Mouse (Mus musculus) stomach, embryonic 15.5 days (tissue): ENCODE data around the gene Fam178b. TPM values are rescaled to one million over a fixed set of nuclear protein-coding genes. Genes with fewer than 3 reads are reported as not detected.

Experiments used
- ATAC-seq: fragments of 200-750 bp; cut with Nextera tagmentation; 2 replicates; pipeline ENCODE4 v1.8.0; 2017; ENCODE audit warnings: low read depth, moderate number of reproducible peaks, moderate TSS enrichment; ENCODE audit not compliant: insufficient read depth, low FRiP score
- H3K27ac ChIP-seq: fragments of 300-500 bp; sonication (generic); 2 replicates; pipeline ENCODE4 v1.5.1; 2015; ENCODE audit warnings: mild to moderate bottlenecking, inconsistent platforms
- H3K27me3 ChIP-seq: fragments of 300-500 bp; sonication (generic); replicated peaks from 2 replicates; pipeline ENCODE4 v1.6.1; 2015; ENCODE audit warnings: inconsistent platforms
- H3K36me3 ChIP-seq: fragments of 300-500 bp; sonication (generic); 2 replicates; pipeline ENCODE4 v1.6.1; 2015; ENCODE audit warnings: inconsistent platforms
- H3K4me1 ChIP-seq: fragments of 300-500 bp; sonication (generic); 2 replicates; pipeline ENCODE4 v1.6.1; 2015; ENCODE audit warnings: inconsistent platforms
- H3K4me2 ChIP-seq: fragments of 300-500 bp; sonication (generic); 2 replicates; pipeline ENCODE4 v1.6.1; 2015; ENCODE audit warnings: mild to moderate bottlenecking, inconsistent platforms
- H3K4me3 ChIP-seq: fragments of 300-500 bp; sonication (generic); replicated peaks from 2 replicates; pipeline ENCODE4 v1.5.1; 2015; ENCODE audit warnings: inconsistent platforms
- H3K9ac ChIP-seq: fragments of 300-500 bp; sonication (generic); 2 replicates; pipeline ENCODE4 v1.6.1; 2015; ENCODE audit warnings: inconsistent platforms
- H3K9me3 ChIP-seq: fragments of 300-500 bp; sonication (generic); 2 replicates; pipeline ENCODE4 v1.6.1; 2016; ENCODE audit warnings: inconsistent platforms
- WGBS: fragments of 180-500 bp; shearing (Covaris S2); methylation state at CpG from one replicate; pipeline ENCODE4 v1.1.7; 2015; 5-methylcytosine and 5-hydroxymethylcytosine counted together
- polyA plus RNA-seq: library from polyadenylated mRNA; unstranded; fragments of >200 nt; fragmentation: Nextera tagmentation; extraction: Ambion mirVana; gene quantifications from 2 replicates; pipeline ENCODE4 v1.2.1, GENCODE M21; 2015

Fam178b gene
- polyA plus RNA-seq, 1 experiment from 2014 or later: 0.96 TPM

DNA sequence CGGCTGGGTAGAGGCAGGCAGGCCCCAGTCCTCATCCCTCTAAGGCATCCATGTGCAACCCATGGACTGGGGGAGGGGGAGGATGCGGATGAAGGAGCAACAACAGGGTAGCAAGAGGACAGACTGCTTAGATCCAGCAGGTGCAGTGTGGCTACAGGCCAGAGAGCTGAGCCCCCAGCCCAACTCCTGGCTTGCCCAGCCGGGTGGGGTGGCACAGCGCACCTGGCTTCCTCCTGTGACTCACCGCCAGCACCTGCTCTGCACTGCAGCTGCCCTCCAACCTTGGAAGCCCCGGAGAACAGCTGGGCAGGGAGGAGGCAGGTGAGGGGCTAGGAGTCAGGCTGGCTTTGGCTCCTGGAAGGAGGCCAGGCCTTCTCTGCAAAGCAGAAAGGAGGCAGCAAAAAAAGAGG is 103.0 kb downstream of the Fam178b start:
- WGBS: 22% methylated on average over 6 of the region's 6 CpGs
- Histone ChIP-seq H3K4me1 (peaks cover 40% of the 10 kb centered on the region), H3K9me3 (no peaks in the 10 kb centered on the region), H3K4me3 (peak overlapping the region; percentile 11; the same call in 1 of the 2 replicates), H3K27me3 (no peaks in the 10 kb centered on the region), H3K27ac (peak overlapping the region; percentile 89), H3K36me3 (no peaks in the 10 kb centered on the region), H3K9ac (no peak overlapping the region), H3K4me2 (peak overlapping the region; percentile 47)
- ATAC-seq: peak; percentile 73

DNA sequence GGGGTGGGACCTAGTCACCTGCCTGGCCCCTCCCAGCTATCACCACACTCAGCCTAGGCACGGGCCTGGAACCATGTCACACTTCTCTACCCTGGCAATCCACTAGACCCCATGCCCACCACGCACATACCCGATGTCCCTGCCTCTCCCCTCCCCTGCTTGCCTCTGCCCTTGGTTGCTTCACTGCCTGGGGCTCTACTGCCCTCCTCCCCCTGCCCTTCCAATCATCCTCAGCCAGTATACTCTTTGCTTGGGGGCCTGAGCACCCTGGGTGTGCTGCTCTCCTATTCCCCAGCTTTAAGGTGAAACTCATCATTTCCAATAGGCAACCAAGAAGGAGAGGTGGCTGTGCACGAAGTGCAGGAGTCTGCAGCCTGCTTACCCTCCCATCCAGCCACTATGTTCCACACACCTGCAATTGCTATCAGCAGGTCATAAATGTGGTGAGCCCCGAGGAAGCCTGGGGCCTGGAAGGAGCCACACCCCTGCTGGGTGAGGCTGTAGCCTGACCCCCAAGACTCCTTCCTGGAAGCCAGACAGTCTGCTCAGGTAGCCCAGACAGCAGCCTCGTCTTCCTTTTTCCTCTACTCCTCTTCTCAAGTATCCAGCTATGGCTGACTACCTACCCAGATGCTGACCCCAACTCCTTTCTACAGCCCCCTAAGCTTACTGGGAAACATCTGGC is 105.8 kb downstream of the Fam178b start:
- ATAC-seq: no peak
- Histone ChIP-seq H3K9ac (no peak overlapping the region), H3K36me3 (no peaks in the 10 kb centered on the region), H3K27me3 (no peaks in the 10 kb centered on the region), H3K9me3 (no peaks in the 10 kb centered on the region), H3K4me3 (no peak overlapping the region), H3K4me2 (no peak overlapping the region), H3K27ac (0 out of 2 replicates have a peak overlapping the region, but pooled peaks have one; percentile 41), H3K4me1 (peaks cover 56% of the 10 kb centered on the region)
- 61% methylated on average over 6 of the region's 6 CpGs for WGBS

DNA sequence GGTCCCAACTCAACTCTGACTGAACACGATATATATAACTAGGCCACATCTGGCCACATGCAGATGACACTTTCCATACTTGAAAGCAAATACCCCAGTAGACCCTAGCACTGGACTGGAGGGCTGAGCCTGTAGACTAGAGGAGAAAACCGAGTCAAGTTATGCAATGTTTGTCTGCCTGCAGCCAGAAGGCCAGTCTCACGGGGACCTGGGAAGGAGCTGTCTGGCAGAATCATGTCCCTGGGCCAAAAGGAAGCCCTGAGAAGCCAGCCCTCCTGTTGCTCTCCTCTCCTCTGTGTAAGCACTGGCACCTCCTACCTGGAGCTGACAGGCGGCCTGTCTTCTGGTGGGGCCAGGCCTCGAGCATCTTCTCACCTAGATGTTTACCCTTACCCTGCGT is 107.6 kb downstream of the Fam178b start:
- WGBS: 58% methylated on average over 6 of the region's 6 CpGs

DNA sequence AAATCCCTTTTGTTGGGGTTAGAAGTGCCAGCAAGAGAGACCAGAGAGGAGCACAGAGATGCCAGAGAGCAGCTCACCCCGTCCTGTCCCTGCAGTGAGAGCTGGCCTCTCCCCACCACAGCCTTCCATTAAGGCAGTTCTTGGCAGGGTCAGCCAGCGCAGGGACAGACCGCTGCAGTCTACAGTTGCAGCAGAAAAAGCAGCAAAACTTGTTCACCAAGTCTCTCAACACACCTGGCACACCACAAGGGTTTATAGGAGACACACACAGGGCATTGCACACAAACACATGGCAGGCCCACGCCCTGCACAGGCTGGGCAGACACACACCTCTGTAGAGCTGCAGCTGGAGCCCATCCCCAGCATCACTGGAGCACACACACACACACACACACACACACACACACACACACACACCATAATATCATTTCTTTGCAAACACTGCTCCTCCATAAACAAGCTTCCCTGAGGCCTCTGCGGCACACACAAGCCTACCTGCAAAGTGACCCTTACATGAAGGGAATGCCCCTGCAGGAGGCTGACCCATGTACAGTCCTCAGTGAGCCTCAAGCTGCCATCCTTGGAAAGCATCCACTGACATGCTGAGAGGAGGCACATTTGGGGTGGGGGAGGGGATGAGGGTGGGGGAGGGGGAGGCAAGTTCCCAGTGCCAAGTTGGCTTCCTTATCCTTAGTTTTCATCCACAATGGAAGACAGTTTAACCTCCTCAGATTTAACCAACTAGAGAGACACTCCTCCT is 108.6 kb downstream of the Fam178b start:
- Histone ChIP-seq H3K4me1 (peaks cover 49% of the 10 kb centered on the region), H3K4me2 (no peak overlapping the region), H3K27me3 (no peaks in the 10 kb centered on the region), H3K4me3 (no peak overlapping the region), H3K27ac (peak overlapping the region; percentile 85), H3K36me3 (no peaks in the 10 kb centered on the region), H3K9me3 (no peaks in the 10 kb centered on the region), H3K9ac (0 out of 2 replicates have a peak overlapping the region, but pooled peaks have one; percentile 2)
- ATAC-seq: peak; percentile 36; the same call in 1 of the 2 replicates
- 68% methylated on average over 5 of the region's 5 CpGs for WGBS

More for the DNA sequence above, 107.6 kb downstream of the Fam178b start:
- no peak for ATAC-seq
- H3K27me3 ChIP-seq: no peaks in the 10 kb centered on the region
- H3K36me3 ChIP-seq: no peaks in the 10 kb centered on the region
- peaks cover 47% of the 10 kb centered on the region for H3K4me1 ChIP-seq
- no peaks in the 10 kb centered on the region for H3K9me3 ChIP-seq
- no peak overlapping the region for H3K4me3 ChIP-seq
- H3K4me2 ChIP-seq: no peak overlapping the region
- no peak overlapping the region for H3K9ac ChIP-seq
- H3K27ac ChIP-seq: 0 out of 2 replicates have a peak overlapping the region, but pooled peaks have one; percentile 5

DNA sequence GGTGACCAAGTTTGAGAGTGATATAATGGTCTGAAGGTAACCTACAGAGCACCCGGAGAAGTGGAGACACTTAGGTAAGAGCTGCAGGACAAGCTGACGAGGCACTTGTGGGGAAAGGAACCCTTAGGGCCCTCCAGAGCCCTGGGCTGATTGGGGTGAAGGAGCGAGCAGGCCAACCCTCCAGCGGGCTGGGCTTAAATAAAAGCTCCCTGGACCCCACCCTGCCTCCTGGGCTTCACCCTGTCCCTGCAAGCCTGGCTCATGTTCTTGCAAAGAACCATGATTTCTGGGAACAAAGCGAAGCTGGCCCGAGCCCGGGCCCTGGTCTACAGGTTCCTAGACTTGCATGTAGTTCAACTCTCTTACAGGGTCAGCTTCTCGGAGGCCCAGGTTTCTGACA is 109.5 kb downstream of the Fam178b start:
- Histone ChIP-seq H3K4me2 (no peak overlapping the region), H3K4me3 (no peak overlapping the region), H3K9ac (no peak overlapping the region), H3K27ac (peak overlapping the region; percentile 85), H3K4me1 (peaks cover 55% of the 10 kb centered on the region), H3K9me3 (no peaks in the 10 kb centered on the region), H3K36me3 (no peaks in the 10 kb centered on the region), H3K27me3 (no peaks in the 10 kb centered on the region)
- no peak for ATAC-seq
- 69% methylated on average over 8 of the region's 8 CpGs for WGBS

DNA sequence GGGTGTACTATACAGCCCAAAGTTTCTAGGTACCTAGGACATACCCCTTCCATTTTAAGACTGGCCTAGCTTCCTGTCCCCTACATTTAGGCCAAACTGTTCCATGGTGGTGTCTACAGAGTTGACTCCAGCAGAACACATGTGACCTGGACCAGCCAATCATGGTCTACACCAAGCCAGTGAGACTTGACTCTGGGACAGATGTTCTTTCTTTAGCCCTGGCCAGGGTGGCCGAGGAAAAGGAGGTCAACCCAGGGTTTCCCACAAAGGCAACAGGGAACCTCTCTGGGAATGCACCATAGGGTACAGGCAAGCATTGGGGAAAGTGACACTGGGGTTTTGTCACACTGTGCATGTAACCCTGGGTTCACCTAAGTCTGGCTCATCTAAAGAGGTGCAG is 110.3 kb downstream of the Fam178b start:
- Histone ChIP-seq H3K27me3 (no peaks in the 10 kb centered on the region), H3K36me3 (no peaks in the 10 kb centered on the region), H3K9me3 (no peaks in the 10 kb centered on the region), H3K27ac (0 out of 2 replicates have a peak overlapping the region, but pooled peaks have one; percentile 85), H3K4me2 (no peak overlapping the region), H3K4me3 (no peak overlapping the region), H3K4me1 (peaks cover 64% of the 10 kb centered on the region), H3K9ac (no peak overlapping the region)
- 63% methylated on average over 1 of the region's 1 CpGs for whole genome bisulfite sequencing
- no peak for ATAC-seq

DNA sequence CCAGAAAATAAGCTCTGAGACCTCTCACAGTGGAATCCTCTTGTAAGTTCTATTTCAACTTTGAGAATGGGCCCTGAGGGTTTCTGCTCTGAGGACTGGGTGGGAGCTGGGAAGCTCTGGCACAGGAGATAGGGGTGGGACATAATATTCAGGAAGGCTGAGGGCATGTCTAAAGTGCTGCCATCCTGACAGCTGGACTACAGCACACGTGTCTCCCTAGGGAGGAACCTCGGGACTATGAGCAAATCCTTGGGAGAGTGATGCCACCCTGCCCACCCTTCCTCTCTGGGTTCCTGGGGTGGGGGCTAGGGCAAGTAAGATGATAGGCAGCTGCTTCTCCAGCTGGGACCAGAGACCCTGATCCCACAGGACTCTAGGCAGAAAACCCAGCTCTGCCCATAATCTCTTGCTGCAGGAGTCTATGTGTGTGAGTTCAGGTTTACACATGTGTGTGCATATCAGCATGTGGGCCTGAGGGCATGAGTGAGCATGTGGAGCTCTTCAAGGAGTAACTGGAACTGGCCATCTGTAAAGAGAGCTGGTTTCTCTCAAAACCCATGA is 110.8 kb downstream of the Fam178b start:
- Histone ChIP-seq H3K27ac (peak overlapping the region; percentile 41; the same call in 1 of the 2 replicates), H3K4me1 (peaks cover 63% of the 10 kb centered on the region), H3K4me3 (no peak overlapping the region), H3K9ac (no peak overlapping the region), H3K27me3 (no peaks in the 10 kb centered on the region), H3K36me3 (no peaks in the 10 kb centered on the region), H3K9me3 (no peaks in the 10 kb centered on the region), H3K4me2 (no peak overlapping the region)
- ATAC-seq: no peak
- WGBS: 48% methylated on average over 2 of the region's 2 CpGs

DNA sequence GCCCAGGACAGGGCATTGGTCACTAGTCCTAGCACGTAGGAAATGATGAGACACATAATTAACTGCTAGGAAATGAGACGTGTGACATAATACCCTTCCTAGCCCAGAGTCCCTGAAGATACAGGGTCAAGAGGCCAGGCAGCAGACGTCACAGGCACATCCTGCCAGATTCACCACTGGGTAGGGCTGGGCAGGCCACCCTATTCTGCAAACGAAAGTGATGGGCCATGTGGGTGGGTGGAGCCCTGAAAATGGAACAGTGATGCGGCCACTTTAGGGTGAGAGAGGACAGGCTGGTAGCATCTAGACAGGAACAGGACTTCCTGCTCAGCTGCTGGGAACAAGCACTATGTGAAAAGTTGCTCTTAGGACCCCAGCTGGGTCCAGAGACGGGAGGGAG is 111.4 kb downstream of the Fam178b start:
- no peak overlapping the region for H3K4me3 ChIP-seq
- H3K27ac ChIP-seq: peak overlapping the region; percentile 41; the same call in 1 of the 2 replicates
- H3K4me2 ChIP-seq: no peak overlapping the region
- ATAC-seq: no peak
- 49% methylated on average over 6 of the region's 6 CpGs for WGBS
- peaks cover 57% of the 10 kb centered on the region for H3K4me1 ChIP-seq
- H3K9me3 ChIP-seq: no peaks in the 10 kb centered on the region
- no peaks in the 10 kb centered on the region for H3K36me3 ChIP-seq
- H3K27me3 ChIP-seq: no peaks in the 10 kb centered on the region
- H3K9ac ChIP-seq: no peak overlapping the region

DNA sequence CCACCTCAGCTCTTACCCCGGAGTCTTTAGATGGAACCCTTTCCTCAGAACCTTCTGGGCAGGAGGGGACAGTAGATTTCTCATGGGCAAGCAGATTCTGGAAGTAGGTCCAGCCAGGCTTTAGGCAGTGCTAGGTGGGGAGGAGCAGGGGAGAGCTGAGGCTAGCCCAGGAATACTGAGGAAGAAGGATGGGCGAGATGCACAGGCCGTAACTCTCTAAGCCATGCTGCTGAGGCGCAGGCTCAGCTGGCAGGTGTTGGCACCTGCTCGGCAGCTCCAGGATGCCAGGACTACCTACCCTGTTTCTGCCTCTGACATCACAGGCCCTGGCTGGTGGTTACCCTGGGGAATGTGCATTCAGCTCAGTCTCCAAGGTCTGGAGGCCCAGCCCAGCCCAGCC is 112.7 kb downstream of the Fam178b start:
- peaks cover 49% of the 10 kb centered on the region for H3K4me1 ChIP-seq
- H3K9me3 ChIP-seq: no peaks in the 10 kb centered on the region
- no peaks in the 10 kb centered on the region for H3K27me3 ChIP-seq
- no peak overlapping the region for H3K4me3 ChIP-seq
- WGBS: 83% methylated on average over 5 of the region's 5 CpGs
- no peak overlapping the region for H3K9ac ChIP-seq
- 0 out of 2 replicates have a peak overlapping the region, but pooled peaks have one; percentile 74 for H3K27ac ChIP-seq
- H3K4me2 ChIP-seq: no peak overlapping the region
- no peaks in the 10 kb centered on the region for H3K36me3 ChIP-seq
- ATAC-seq: 0 out of 2 replicates have a peak, but pooled peaks have one; percentile 9

DNA sequence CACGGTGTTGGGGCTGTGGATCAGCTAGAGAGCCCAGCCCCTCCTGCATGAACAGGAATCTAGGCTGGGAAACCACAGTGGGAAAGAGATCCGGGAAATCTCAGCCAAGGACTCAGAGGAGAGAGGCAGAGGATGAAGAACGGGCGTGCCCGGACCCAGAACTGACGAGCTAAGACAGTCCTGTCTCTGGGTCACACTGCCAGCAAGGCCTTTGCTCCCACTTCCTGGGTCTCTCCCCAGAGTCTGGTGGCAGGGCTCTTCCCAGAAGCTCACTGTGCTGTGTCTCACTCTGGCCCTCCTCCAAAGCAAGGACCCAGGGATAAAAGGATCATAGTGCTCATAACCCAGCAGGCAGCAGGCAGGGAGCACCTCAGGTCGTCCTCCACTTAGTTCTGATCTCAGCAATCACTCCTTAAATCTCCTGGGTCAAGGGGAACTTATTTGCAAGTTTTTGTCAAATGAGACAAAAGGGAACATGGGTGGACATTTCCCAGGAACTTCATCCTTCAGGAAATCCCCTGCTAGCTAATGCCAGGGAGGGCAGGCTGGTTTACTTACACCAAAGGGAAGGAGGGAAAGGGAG is 113.2 kb downstream of the Fam178b start:
- H3K27me3 ChIP-seq: no peaks in the 10 kb centered on the region
- H3K4me3 ChIP-seq: no peak overlapping the region
- no peak overlapping the region for H3K4me2 ChIP-seq
- no peak overlapping the region for H3K9ac ChIP-seq
- no peaks in the 10 kb centered on the region for H3K36me3 ChIP-seq
- H3K9me3 ChIP-seq: no peaks in the 10 kb centered on the region
- WGBS: 46% methylated on average over 7 of the region's 7 CpGs
- H3K4me1 ChIP-seq: peaks cover 48% of the 10 kb centered on the region
- peak overlapping the region; percentile 74 for H3K27ac ChIP-seq
- ATAC-seq: no peak

DNA sequence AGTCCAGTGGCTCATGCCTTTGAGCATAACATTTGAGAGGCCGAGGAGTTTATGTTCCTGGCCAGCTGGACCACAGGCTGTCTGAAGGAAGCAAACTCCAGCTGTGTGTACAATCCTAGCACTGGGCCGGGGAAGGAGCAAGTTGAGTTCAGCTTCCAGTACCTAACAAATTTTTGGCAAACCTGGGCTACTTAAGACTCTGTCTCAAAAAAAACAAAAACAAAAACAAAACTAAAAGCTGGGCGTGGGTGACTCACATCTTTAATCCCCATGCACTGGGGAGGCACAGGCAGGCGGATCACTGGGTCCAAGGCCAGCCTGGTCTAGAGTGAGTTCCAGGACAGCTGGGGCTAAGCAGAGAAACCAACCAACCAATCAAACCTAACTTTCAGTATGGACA is 114.2 kb downstream of the Fam178b start:
- peak overlapping the region; percentile 74 for H3K27ac ChIP-seq
- H3K4me1 ChIP-seq: peaks cover 38% of the 10 kb centered on the region
- H3K36me3 ChIP-seq: no peaks in the 10 kb centered on the region
- no peak overlapping the region for H3K4me2 ChIP-seq
- WGBS: 53% methylated on average over 4 of the region's 4 CpGs
- ATAC-seq: no peak
- no peak overlapping the region for H3K9ac ChIP-seq
- H3K27me3 ChIP-seq: no peaks in the 10 kb centered on the region
- no peak overlapping the region for H3K4me3 ChIP-seq
- no peaks in the 10 kb centered on the region for H3K9me3 ChIP-seq
